Mouse (Mus musculus) cortical plate, adult 2 months (tissue): ENCODE measurements around the gene Il17ra. TPM values are rescaled to one million over a fixed set of nuclear protein-coding genes. Genes with fewer than 3 reads are reported as not detected.

Experiments
- H3K27ac ChIP-seq: fragments of 200-500 bp; 2 replicates; pipeline ENCODE4 v1.5.1; 2012; ENCODE audit warnings: low read length, control low read depth, inconsistent platforms; ENCODE audit not compliant: insufficient read depth
- H3K4me1 ChIP-seq: fragments of 200-500 bp; 2 replicates; pipeline ENCODE4 v1.6.1; 2011; ENCODE audit warnings: low read length; ENCODE audit not compliant: control insufficient read depth, insufficient read depth
- H3K4me3 ChIP-seq: fragments of 200-500 bp; 2 replicates; pipeline ENCODE4 v1.5.1; 2011; ENCODE audit warnings: mild to moderate bottlenecking, low read length, control low read depth; ENCODE audit not compliant: insufficient read depth
- CTCF ChIP-seq: fragments of 200-500 bp; IDR thresholded peaks from 2 replicates; pipeline ENCODE4 v1.5.1; 2011; ENCODE audit warnings: mild to moderate bottlenecking, control low read depth, low read length; ENCODE audit not compliant: insufficient read depth; ENCODE audit errors: extremely low read depth
- POLR2A ChIP-seq: fragments of 200-500 bp; IDR thresholded peaks from 2 replicates; pipeline ENCODE4 v1.6.1; 2011; ENCODE audit warnings: mild to moderate bottlenecking, low read length, control low read depth; ENCODE audit not compliant: insufficient read depth; ENCODE audit errors: extremely low read depth
- polyA plus RNA-seq: library from polyadenylated mRNA; depleted of rRNA; stranded (reverse); fragments of >200 nt; gene quantifications from 2 replicates; pipeline ENCODE4 v1.2.3, GENCODE M21; 2012

Gene Il17ra
- polyA plus RNA-seq, 1 experiment, result 16.6 TPM

DNA sequence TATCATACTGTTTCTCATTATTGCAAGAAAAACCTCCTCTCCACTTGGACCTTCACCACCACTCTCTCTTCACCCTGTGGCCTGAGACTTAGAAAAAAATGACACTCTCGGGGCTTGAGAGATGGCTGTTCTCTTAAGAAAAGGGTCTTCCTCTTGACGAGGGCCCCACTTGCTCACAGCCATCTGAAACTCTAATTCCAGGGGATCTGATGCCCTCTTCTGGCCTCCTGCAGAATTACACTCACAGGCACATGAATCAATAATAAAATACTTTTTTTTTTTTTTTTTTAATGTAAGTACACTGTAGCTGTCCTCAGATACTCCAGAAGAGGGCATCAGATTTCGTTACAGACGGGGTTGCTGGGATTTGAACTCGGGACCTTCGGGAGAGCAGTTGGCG, 6.0 kb upstream of the Il17ra start:
- Histone ChIP-seq H3K4me3 (no peak overlapping the region), H3K27ac (no peak overlapping the region), H3K4me1 (no peaks in the 10 kb centered on the region)
- TF ChIP-seq POLR2A (no peak), CTCF (no peak)

DNA sequence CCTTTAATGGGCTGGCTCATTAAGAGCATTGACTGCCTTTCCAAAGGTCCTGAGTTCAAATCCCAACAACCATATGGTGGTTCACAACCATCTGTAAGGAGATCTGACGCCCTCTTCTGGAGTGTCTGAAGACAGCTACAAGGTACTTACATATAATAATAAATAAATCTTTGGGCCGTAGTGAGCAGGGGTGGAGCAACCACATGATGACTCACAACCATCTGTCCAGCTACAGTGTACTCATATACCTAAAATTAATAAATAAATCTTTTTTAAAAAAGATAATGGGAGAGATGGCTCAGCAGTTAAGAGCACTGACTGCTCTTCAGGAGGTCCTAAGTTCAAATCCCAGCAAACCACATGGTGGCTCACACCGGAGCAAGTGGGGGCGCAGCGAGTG, 5.3 kb upstream of the Il17ra start:
- Histone ChIP-seq H3K27ac (no peak overlapping the region), H3K4me3 (no peak overlapping the region), H3K4me1 (no peaks in the 10 kb centered on the region)
- TF ChIP-seq CTCF, result no peak
- no peak for TF ChIP-seq POLR2A

DNA sequence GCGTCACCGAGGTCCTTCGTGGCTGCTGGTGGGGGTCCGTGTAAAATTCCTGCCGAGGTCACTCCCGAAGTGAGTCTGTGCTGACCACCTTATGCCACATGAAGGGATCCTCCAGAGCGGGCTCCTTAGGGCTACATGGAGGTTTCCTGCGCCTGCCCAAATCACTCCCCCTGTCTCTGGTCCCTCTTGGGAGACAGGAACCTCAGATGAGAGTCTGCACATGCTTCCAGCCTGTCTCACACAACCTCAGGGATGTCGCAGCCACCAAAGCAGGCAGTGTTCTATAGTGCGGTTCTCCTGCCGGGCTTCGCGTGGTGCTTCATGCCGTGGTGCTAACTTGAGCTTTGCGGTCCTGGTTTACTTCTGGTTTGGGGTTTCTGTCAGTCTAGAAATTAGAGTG, 1.8 kb upstream of the Il17ra start:
- H3K4me3 ChIP-seq, result no peak overlapping the region
- TF ChIP-seq CTCF, result no peak
- no peak for TF ChIP-seq POLR2A
- no peak overlapping the region for H3K27ac ChIP-seq
- no peaks in the 10 kb centered on the region for H3K4me1 ChIP-seq

DNA sequence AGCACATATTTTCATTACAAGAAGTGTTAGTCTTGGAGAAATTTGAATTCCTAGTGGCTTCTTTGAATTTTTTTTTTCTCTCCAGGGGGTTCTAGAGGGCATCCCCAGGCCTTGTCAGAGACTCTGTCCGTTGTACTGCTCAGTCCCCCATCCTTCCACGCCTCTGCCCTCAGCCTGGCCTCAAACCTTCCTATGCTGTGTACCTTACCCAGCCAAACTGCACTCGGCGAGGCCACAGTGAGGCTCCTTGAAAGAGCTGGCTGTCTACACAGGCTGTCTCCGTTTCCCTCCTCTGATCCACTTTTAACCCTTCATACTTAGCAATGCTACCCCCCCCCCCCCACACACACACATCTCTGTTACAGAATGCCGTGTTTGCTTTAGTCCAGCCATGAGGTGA, 796 bp upstream of the Il17ra start:
- Histone ChIP-seq H3K27ac (no peak overlapping the region), H3K4me3 (no peak overlapping the region), H3K4me1 (no peaks in the 10 kb centered on the region)
- TF ChIP-seq CTCF (no peak), POLR2A (no peak)

DNA sequence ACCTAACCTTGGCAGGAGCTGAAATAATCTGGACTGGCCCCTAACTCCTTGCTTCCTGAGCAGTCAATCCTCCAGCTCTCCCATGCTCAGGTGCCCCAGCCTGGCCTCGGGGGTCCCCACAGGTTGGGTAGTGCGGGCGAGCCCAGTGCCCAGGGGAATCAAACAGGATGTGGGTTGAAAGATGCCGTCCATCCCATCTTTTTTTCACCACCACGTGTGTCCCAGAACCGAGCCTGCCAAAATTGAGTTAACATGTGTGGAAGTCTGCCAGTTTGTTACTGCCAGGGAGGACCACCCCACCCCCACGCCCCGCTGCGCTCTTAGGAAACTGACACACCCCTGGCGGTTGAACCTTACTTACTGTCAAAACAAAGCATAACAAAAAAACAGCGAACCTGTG, 837 bp downstream of the Il17ra start:
- H3K27ac ChIP-seq, result no peak overlapping the region
- TF ChIP-seq CTCF (no peak), POLR2A (no peak)
- peak overlapping the region; percentile 43 for H3K4me3 ChIP-seq
- H3K4me1 ChIP-seq, result no peaks in the 10 kb centered on the region

DNA sequence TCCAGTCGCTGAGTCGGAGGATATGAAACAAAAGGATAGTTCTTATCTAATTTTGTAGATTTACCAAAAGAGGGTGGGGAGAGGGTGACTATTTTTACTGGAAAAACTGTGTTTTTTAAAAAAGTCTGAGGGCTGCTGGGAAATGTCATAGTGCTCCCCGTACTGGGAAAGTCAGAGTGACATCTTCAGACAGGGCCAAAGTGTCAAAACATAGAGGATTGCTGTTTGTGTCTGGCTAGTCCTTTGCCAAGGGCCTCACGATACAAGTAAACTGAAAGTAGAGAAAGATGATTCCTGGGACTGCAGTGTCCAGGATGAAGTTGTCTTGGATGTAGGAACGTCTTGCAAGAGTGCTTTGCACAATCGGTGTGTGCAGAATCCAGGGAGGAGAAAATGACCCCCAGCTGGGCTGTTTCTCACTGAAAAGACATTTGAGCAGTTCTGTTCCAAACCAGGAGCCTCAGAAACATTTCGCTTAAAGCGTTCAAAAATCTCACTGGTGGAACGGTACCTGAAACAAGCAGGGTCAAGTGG, 1.4 kb downstream of the Il17ra start:
- H3K4me1 ChIP-seq, result no peaks in the 10 kb centered on the region
- H3K4me3 ChIP-seq, result peak overlapping the region; percentile 43; the same call in 1 of the 2 replicates
- no peak overlapping the region for H3K27ac ChIP-seq
- TF ChIP-seq POLR2A, result no peak
- TF ChIP-seq CTCF, result no peak

DNA sequence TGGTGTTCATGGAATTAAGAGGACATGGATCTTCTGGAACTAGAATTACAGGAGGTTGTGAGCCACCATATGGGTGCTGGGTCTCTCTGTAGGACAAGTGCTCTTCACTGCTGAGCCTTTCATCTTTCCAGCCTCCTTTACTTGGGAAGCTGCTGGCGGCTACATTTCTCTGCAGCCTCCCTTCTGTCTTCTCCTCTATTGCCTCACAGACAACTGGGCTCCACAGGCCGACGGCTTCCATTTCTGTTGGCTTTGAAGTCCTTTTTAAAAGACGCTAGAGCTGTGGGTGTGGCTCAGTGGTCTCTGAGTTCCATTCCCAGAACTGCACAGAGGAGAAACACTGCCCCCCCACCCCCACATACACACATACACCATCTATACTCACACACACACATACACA, 2.3 kb downstream of the Il17ra start:
- H3K27ac ChIP-seq, result no peak overlapping the region
- no peaks in the 10 kb centered on the region for H3K4me1 ChIP-seq
- no peak overlapping the region for H3K4me3 ChIP-seq
- TF ChIP-seq POLR2A, result no peak
- no peak for TF ChIP-seq CTCF

DNA sequence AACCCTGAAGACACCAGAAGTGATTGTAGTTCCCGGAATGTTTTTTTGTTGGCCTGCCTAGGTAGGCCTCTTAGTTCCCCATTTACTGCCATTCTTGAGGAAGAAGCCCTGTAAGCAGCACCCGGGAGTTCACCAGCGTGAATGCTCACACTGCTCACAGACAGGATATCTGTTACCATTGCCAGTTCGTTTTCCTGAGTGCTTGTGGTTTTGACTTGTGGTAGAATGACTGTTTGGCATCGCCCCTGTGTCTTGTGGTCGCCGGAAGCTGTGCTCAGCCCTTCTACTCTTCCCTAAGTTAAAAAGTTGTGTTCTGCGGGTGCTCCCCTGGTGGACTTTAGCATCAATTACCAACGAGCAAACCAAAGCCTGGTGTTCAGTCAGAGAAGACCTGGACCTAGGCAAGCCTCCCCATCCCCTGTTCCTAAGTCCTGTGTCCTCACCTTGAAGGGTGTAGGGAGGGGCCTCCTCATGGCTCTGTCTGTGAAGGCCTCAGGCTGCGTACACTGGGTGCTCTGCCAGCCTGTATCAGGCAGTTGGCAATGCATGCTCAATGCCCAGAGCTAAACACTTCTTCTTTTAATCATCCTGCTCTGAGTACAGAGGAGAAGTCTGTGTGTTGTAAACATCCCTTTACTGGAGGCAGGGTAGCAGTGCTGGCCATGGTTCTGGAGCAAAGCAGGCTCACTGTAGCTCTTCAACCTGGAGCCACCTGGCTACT, 3.7 kb downstream of the Il17ra start:
- Histone ChIP-seq H3K27ac (no peak overlapping the region), H3K4me1 (0 out of 2 replicates have a peak, but pooled peaks cover under 1% of the 10 kb centered on the region), H3K4me3 (no peak overlapping the region)
- TF ChIP-seq POLR2A (no peak), CTCF (no peak)

DNA sequence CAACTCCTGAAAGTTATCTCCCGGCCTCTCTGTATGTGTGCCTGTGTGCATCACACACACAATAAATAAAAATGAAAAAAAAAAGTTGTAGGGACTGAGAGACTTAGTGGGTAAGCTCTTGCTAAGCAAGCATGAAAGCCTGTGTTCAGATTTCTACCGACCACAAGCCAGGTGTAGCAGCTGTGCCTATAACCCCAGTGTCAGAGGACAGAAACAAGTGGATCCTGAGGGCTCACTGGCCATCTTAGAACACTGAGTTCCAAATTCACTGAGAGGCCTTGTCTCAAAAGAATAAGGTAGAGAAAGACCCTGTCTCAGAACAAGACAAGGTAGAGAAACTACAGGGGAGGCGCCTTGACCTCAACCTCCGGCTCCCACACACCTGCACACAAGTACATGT, 5.2 kb downstream of the Il17ra start:
- peaks cover 8% of the 10 kb centered on the region for H3K4me1 ChIP-seq
- H3K27ac ChIP-seq, result no peak overlapping the region
- H3K4me3 ChIP-seq, result no peak overlapping the region
- TF ChIP-seq CTCF, result no peak

DNA sequence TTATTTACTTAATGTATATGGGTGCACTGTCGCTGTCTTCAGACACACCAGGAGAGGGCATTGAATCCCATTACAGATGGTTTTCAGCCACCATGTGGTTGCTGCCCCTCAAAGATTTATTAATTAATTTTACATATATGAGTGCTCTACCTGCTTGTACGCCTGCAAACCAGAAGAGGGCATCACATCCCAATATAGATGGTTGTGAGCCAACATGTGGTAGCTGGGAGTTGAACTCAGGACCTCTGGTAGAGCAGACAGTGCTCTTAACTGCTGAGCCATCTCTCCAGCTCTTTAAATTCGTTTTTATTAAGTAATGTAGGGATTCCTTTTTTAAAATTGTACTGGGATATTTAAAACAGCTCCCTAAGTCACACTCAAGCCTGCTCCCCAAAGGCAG, 6.2 kb downstream of the Il17ra start:
- TF ChIP-seq POLR2A (no peak), CTCF (no peak)
- H3K4me3 ChIP-seq, result no peak overlapping the region
- no peak overlapping the region for H3K27ac ChIP-seq
- H3K4me1 ChIP-seq, result peaks cover 9% of the 10 kb centered on the region
